Mouse (Mus musculus) erythroblast, adult 5-6 weeks (primary cell): Measurements from ENCODE around the gene Asprv1. TPM values are rescaled to one million over a fixed set of nuclear protein-coding genes. Genes with fewer than 3 reads are reported as not detected.

Experiments
- ATAC-seq: replicated peaks from 2 replicates; pipeline ENCODE4 v1.8.0; 2016; ENCODE audit warnings: moderate number of reproducible peaks, mild to moderate bottlenecking, moderate TSS enrichment, inconsistent platforms; ENCODE audit not compliant: poor library complexity, low FRiP score, severe bottlenecking
- total RNA-seq, 2 experiments: library from RNA; stranded (forward) in 1 of 2; stranded (reverse) in 1 of 2; fragments of 150-400 nt in 1 of 2; fragments of 200-764, 138-1000 nt in 1 of 2; gene quantifications; 2 replicates each; pipeline versions ENCODE4 v1.2.3 to v1.2.4; 2015 to 2017; ENCODE audit warnings: low replicate concordance in 2 of 2

Gene Asprv1
- total RNA-seq (2015; ENCODE audit: low replicate concordance) (6.1 and 10.2 TPM in 2 replicates), total RNA-seq (2017; ENCODE audit: low replicate concordance) (0.28 and 1.4 TPM in 2 replicates)

DNA sequence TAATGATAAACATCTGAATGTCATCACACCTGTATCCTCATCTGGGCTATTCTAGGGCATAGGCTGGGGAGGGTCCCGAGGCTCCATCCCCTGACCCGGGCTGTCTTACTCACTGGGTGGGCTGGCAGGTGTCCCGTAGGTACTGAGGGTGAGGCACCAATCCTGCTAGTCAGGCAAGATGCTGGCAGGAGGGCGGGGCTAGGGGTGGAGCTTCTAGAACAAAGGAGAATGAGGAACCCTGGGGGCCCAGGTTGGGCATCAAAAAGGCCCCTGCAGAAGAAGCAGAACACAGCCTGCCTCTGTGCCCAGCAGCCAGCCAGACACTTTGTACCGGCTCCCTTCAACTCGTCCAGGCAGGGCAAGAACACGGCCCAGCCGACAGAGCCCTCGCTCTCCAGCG is at the start of gene Asprv1:
Asprv1 (plus strand) TSS at position 219 of the 400 bp plus-strand sequence.
- no peak for ATAC-seq

DNA sequence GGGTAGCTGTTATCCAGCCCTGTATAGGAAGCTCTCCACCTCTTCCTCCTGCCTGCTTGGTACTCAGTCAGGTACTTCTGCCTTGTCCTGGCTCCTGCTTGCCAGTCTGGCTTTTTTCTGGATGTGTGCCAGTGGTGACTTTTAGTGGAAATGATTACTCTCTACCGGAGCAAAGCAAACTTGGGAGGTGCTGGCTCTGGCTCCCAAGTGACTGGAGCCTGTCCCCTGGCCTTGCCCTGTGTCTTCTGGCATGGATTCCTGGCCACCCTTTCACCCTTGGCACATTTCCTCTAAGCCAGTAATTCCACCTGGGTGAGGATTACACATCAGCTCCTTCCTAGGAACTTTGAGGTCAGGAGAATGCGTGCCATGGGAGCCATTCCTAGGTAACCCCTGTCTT is 49.6 kb upstream of the Asprv1 start:
- ATAC-seq = no peak

DNA sequence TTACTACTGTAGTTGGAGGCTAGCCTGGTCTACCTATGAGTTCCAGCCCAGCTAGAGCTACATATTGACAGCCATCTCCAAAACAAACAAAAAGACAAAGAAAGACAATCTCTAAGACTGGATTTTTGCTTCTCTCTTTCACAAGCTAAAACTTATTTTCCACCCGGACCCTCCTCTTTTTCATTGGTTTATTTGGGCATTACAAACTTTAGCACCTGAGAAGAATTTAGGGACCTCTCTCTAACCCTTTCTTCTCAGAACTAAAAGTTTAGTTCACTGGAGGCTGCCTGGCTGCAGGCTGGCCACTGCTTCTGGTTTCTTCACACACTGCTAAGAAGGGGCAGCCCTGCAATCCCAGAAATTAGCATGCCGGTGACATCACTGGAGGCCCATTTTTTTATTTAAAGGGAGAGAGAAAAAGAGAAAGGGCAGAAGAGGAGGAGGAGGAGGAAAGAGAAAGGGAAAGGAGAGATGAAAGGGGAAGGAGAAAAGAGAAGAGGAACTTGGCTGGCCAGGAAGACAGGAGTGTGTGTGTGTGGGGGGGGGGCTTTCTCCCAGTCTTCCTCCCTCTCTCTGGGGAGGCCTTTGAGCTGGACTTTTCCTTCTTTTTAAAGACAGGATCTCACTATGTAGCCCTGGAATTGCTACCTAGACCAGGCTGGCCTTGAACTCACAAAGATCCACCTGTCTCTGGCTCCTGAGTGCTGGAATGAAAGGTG is 48.7 kb upstream of the Asprv1 start:
- no peak for ATAC-seq

DNA sequence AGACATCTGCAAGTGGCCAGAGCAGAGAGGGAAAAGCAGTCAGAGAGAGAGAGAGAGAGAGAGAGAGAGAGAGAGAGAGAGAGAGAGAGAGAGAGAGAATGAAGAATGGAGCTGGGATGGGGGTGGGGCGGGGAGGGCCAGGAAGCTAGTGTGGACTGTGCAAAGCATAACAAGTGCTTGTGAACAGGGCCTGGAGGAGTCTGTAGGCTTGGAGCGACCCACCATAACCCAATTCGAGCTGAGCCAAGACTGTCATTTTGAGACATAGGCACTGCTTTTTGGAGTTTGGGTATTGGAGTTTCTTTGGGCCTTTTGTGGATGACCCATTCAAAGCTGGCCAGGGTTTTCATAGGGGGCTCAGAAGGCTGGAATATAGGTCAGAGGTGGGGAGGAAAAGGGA is 48.0 kb upstream of the Asprv1 start:
- no peak for ATAC-seq

DNA sequence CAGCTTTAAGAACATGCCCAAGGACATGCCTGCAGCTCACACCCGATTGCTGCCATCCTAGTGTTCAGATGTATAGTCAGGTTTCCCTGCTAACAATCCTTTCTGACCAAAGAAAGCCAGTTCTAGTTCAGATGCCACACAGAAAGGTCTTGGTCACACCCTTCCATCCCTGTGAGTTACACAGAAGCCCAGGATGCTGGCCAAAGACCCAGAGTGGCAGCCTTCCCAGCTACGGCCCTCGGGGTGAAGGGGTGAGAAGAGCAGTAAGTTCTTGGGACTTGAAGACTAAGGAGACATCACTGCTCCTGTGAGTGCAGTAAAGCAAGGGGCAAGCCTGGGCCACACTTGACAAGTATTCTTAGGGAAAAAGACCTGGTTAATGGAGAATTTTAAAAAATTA is 44.8 kb upstream of the Asprv1 start:
- ATAC-seq = no peak

DNA sequence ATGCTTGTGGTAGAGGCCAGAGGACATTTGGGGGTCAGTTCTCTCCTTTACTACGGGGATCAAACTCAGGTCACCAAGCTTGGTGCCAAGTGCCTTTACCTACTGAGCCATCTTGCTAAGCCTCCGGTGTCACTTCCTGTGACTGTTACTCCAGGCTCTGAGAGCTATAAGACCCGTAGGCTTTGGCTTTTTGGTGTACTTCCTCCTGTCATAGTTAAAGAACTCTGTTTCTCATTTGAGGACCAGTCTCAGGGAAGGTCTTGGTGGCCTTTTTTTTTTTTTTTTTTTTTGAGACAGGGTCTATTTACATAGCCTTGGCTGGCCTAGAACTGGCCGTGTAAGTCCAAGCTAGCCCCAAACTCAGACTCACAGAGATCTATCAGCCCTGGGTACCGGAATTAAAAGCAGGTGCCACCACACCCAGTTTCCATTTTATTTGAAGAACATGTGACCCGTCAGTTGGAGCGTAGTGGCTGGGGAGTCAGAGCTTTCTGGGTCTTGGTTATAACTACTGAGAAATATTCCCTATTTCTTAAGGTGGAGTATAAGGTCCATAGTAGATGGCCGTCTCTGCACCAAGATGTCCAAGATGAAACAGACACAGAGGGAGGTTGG is 44.3 kb upstream of the Asprv1 start:
- ATAC-seq = no peak

DNA sequence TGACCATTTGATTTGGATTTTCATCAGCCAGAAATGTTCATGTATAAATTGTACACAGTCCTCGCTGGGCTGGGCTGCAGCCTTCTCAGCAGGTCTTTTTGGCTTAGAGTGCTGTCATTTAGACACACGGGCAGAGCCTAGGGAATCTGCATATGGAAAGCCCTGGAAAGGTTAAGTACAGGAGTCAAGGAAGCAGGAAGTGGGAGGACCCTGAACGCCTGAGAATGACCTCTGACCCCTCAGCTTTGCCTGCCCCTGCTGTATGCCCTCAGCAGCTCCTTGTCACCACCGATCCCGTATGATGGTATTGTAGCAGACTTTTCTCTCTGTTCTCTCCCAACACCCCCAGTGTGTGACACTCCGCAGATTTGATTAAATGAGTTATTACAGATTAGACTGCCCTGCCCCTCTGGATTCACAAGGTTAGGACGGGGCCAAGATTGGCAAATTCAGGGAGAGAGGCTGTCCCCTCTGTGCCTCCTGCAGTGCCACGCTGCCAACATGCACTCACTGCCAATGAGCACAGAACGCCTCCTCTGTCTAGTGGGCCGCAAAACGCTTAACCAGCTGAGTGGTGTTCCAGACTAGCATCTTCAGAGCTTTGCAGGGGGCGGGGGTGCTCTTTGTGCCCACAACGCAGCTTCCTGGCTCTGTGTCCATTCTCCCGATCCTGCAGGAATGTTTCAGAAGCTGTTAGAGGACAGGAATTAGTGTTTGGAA is 43.5 kb upstream of the Asprv1 start:
- no peak for ATAC-seq

DNA sequence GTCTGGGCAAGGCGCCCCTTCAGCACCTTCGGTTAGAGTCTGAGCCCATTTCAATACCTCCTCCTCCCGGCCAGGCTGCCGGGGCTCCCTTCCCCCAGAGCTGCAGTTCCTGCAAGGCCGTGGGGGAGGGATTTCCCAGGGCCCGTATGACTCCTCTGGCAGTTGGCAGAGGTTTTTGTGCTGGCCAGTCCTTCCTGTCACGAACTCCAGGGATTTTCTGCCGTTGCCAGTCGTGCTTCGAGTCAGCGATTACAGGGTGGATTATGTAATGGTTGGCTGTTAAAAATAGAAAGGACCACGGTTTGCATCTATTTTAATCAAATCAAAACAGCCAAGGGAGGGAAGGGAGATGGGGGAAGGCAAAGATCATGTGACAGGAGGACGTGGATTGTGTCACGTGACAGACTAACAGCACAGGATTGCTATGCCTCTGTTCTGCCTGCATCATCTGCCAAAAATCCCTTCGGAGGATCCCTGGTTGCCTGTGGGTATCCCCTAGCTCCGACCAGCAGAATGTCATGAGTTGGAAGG is 42.8 kb upstream of the Asprv1 start:
- ATAC-seq = 0 out of 2 replicates have a peak, but pooled peaks have one; percentile 22

DNA sequence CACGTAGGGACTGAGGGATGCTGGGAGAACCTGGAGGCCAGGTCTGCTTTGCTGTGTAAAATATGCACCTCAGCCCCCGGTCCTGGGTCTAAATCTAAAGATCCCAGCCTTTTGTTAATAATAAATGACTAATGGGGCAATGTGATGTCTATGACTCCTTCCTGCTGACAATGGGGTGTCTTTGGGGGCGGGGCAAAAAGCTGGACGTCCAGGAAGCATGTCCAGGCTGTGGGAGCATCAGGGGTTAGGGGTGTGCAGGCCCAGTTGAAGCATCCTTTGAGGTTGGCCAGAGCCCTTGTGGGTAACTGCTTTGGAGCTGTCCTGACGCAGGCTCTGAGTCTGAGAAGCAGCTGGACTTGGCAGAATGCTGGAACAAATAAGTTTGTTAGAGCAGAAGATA is 41.9 kb upstream of the Asprv1 start:
- no peak for ATAC-seq

DNA sequence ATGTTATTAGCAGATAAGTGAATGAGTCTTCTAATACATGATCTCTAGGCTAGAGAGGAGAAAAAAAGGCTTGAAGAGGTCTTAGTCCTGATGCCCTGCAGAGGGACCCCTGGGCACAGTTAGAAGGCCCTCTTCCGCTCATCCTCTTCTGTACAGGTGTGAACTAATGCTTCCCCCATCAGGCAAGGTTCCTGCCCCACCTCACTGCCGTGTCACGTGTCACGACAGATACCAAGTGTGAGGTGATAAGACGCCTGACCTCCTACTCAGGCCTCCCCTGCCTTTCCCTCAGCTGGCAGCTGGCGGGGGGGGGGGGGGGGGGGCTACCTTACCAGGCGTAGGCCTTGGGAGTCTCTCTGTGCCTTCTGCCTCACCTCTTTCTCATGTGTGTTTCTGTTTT is 39.5 kb upstream of the Asprv1 start:
- no peak for ATAC-seq

DNA sequence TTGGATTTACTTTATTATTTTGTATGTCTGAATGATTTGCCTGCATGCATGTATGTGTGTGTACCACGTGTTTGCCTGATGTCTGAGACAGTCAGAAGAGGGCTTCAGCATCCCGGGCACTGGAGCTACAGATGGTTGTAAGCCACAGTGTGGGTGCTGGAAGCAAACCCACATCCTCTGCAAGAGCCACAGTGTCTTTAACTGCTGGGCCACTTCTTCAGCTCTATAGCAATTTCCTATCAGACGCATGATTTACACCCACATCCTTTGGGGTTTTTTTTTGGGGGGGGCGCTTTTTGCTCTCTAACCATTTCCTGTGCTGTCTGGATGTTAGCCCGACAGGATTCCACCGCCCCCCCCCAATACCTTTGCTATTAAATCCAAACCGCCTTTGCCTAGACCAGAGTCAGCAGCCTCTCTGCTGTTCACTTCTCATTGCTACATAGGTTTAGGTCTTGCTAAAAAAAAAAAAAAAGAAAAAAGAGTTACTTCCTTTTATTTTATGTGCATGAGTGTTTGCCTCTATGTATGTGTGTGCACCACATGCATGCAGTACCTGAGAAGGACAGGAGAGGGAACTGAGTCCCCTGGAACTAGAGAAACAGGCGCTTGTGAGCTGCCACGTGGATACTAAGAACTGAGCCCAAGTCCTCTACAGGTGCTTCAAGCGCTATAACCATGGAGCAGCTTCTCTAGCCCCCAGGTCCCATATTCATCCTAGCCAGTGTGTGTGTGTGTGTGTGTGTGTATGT is 34.6 kb upstream of the Asprv1 start:
- peak; percentile 47 for ATAC-seq

DNA sequence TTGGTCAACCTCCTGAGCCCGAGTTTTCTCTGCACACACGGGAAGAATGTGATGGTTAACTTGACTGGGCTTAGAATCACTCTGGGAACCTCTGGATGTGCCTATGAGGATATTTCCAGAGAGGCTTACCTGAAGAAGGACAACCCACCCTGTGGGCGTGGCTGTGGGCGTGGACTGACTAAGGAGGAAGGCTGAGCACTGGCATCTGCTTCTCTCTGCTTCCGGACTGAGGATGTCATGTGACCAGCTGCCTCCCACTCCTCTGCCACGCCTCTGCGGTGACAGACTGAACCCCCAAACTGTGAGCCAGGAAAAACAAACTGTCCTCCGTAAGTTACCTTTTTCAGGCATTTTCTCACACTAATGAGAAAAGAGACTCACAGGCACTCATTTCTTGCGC is 33.3 kb upstream of the Asprv1 start:
- ATAC-seq = 0 out of 2 replicates have a peak, but pooled peaks have one; percentile 17

DNA sequence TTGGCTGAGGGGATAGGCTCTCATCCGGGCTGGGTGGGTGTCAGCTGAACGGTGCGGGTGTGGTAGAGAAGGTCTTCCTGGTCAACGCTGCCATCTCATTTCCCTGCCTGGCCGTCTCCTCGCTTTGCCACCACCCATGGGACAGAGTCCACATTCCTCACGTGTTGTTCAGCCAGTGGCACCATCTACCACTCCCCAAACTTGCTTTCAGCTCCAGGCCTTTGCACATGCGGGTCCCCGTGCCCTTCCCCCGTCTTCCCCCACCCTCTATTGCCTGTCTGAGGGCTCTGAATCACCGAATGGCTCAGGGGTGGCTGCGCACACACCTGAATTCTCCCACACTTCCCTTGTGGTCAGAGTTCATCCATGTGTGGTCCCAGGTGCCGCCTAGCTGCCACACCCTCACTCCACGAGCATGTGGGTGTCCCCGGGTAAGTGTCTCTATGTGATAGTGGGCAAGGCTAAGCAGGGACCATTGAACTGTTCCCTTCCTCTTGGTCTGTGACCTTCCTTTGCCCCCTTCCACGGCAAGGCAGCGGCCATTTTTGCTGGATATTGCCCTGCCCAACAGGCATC is 32.0 kb upstream of the Asprv1 start:
- ATAC-seq = no peak

DNA sequence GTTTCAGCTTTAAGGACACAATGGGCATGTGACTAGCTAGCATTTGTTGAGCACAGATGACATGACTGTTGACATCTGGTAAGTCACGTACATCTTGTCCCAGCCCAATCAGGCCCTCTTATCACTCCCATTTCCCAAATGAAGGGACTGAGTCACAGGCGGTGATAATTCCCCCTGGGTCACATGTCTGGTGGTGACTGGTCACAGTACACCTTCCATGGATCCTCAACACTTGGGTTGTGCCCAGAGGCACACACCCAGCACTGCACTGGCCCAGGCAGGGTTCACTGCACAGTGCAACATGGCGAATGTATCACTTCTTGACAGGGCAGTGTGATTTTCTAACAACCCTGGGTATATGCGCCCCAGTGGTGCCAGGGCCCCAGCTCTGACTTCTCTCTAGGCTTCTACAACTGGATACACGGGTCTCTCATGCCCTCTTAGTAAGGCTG is 29.2 kb upstream of the Asprv1 start:
- peak; percentile 26 for ATAC-seq

DNA sequence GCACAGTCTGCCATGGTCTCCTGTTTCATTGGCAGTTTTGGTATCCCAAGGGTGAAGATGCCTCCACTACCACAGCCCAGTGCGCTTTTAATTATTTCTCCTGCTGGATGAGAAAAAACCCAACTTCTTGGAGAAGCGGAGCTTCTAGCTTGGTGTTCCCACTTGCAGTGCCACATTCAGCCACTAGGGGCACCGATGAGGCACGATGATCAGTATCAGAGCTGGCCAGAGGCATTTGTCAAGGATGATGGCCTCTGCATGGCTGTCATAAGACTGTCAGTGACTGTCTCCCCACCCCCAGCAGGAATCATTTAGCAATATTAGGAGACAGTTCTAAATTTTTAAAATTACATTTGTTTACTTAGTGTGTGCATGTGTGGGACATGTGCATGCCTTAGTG is 28.8 kb upstream of the Asprv1 start:
- ATAC-seq = peak; percentile 67

DNA sequence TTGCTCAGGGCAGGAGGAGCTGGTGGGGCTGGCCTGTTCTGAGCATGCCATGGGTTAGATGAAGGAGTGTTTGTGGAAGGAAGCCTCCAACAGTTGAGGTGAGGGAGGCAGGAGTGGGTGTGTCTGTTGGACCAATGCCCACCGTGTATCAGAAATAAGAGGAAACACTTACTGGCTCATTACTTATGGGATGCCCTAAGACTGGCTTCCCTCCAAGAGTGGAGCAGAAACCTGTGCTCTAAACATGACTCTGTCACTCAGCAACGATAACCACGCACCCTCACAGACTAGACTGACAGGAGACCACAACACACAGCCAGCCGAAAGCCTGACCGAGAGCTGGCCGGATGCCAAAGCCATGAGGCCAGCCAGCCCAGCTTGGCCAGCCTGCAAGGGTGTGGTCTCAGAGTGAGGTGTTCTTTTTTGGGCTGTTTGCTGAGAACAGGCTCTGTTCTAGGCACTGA is 28.0 kb upstream of the Asprv1 start:
- peak; percentile 82 for ATAC-seq

DNA sequence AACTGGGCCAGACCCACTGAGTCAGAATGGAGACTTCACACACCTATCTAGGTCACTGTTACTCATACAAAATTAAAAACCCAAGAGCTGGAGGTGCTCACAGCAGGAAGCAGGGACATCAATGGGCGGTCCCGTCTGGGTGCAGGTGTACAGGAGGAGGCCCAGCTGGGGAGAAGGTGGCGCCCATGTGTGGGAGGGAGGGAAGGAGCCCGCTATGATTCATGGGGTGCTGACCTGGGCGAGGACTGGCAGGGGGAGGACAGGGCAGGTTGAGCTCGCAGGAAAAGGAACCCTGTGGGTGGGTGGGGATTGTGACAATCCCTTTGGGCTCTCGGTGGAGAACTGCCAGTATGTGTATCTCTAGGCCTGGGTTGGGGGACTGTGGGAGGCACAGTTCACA is 22.7 kb upstream of the Asprv1 start:
- ATAC-seq = no peak

DNA sequence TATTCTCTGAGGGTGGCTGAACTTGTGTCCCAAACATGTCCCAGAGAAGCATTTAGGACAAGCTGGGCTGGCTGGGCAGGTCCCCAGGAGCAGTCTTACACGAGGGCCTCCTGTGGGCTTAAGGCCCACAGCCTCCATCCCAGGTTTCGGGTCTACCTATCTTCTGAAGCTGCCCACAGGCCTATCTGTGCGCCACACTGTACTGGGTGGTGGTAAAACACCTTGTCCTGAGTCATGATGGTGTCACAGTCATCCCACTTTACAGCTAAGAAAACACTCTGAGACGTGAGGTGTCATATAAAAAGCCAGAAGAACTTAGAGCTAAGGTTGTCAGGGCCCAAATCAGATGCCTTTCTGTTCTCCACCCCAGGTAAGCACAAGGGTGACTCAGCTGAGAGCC is 21.7 kb upstream of the Asprv1 start:
- peak; percentile 61 for ATAC-seq

DNA sequence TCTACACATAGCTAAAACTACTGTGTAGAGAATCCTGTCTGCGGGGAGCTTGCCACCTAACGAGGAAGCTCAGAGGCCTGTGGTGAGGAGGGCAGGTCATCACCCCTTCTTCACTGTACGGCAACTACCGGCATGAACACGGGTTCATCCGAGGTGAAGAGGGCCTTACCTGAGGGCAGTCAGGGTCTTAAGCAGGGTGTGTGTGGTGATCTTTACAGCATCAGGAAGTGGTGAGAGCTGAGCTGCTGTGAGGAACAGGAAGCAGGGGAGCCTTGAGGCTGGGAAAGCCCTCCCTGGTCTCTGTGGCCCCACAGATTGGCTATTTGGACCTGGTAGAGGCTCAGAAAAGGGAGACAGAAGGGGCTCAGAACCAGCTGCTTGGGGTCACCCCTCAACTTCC is 20.5 kb upstream of the Asprv1 start:
- ATAC-seq = no peak
